Mouse (Mus musculus) olfactory bulb, adult 2 months (tissue): ENCODE data around the gene Cadm1.

Experiments
- CTCF ChIP-seq: fragments of 200-500 bp; IDR thresholded peaks from 2 replicates; pipeline ENCODE4 v1.5.1; 2012; ENCODE audit warnings: low read depth, mild to moderate bottlenecking, low read length, moderate library complexity; ENCODE audit not compliant: insufficient read depth
- POLR2A ChIP-seq: fragments of 200-500 bp; IDR thresholded peaks from 2 replicates; pipeline ENCODE4 v1.6.1; 2012; ENCODE audit warnings: mild to moderate bottlenecking, low read depth, low read length, moderate library complexity; ENCODE audit not compliant: insufficient read depth

DNA sequence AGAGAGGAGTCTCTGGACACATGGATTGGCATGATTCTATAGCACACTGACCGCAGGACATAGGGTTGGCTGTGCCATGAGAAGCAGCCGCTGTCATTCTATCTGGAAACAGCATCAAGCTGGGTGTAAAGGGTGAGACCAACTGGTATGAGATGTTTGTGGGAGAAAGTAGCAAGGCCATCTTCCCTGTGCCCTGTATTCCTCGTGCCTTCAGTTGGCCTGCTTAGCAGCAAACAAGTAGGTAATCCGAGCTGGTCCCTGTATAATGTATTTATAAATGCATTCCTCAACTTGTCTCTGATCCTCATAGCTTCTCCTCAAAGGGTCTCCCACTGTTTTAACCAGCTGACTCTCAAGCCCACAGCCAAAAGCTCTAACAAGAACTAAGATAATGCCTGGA is 301.4 kb downstream of the Cadm1 start:
- TF ChIP-seq CTCF: no peak
- no peak for TF ChIP-seq POLR2A
